Mouse (Mus musculus): ENCODE measurements at regions not wholly inside any gene's neighbourhood (a gene's known extent, or its start where the extent isn't known, plus 50 kb on each side); places are given as distances from the start of the nearest gene placed in this dataset.
"Not testable (repeated sequence)": the region's sequence is repeated elsewhere in the genome, so short reads cannot be mapped to it uniquely, and the experiment has no call there.

DNA sequence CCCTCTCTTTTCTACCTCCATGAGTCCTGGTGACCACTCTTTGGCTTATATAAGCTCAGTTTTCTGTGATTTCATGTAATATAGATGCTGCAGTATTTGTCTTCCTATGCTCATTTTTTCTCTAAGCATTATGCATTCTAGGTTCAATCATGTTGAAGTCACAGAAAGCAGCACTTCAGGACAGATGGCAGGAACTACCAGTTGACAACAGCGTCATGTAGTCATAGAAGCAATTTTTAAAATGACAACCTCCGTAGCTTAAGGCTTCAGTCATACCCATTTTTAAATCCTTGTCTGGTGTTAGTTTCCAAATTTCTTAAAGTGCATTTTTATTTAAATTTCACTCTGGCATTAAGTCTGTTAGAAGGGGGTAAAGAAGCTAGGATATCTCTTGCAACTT lies 740.2 kb downstream of the Kcna4 start:
- no peak for DNase-seq (ENCODE audit: extremely low spot score in 1 of 2, low spot score in 1 of 2)

GRCm38 (mm10) chr2:108032301-108033013 lies 742.0 kb downstream of the Kcna4 start:
- DNase-seq (ENCODE audit: extremely low spot score in 1 of 2, low spot score in 1 of 2), result no peak

DNA sequence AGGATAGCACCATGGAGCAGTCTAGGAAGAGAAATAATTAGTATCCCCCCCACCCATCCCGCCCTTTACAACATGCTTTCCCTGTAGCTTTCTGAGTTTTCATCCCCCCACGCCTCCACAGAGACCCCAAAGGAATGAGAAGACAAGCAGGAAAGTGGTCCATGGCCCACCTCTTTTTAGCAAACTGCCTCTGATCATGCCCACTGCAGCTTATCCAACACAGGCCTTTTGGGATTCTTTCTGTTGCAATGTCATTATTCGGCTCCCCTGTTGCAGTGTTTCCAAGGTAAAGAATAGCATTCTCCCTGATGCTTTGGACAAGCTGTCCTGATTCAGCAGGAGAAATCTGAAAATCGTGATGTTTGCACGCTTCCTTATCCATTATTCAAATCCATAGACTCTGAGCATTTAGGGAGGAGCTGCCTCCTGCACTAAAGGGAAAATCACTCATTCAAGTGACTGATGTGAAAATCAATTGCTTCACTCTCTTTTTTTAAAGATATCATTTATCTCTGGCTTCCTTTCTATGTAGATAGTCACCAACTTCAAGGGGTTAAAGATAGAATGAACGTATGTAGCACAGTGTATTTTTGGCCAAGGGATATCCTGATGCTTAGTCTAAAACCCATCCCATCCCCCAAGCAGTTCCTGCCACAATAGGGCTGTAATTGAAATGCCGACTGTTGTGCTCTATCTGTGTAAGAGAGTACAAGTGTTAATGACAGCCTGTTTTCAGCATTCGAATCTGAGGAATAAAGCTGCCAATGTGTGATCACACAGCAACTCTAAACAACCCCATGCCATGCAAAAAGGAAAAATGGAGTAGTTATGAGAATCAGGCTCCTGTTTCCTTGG lies 743.1 kb downstream of the Kcna4 start:
- DNase-seq (ENCODE audit: extremely low spot score in 1 of 2, low spot score in 1 of 2), result no peak

- DNase-seq (ENCODE audit: extremely low spot score in 1 of 2, low spot score in 1 of 2), result no peak
Measured at GRCm38 (mm10) chr2:108034882-108035281, 744.4 kb downstream of the Kcna4 start.

DNA sequence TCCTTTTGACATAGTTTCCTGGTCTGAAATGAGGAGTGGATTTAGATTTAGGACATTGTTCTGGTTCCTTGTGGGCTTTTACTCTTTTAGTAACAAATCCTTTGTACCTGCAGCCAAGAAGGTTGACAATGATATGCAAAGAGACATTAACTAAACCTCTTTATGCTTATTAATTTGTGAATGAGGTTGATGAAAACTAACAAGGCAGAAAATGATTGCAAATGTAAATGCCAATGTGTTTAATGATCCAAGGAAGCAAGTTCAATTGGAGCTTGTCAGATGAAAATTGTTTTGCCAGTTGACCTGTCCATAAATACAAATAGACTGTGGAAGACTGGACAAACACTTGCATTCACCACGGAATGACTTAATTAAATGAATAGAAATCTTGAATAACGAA lies 751.6 kb downstream of the Kcna4 start:
- DNase-seq (ENCODE audit: extremely low spot score in 1 of 2, low spot score in 1 of 2), result no peak

GRCm38 (mm10) chr2:108044885-108045284 lies 754.4 kb downstream of the Kcna4 start:
- no peak for DNase-seq (ENCODE audit: extremely low spot score in 1 of 2, low spot score in 1 of 2)

DNA sequence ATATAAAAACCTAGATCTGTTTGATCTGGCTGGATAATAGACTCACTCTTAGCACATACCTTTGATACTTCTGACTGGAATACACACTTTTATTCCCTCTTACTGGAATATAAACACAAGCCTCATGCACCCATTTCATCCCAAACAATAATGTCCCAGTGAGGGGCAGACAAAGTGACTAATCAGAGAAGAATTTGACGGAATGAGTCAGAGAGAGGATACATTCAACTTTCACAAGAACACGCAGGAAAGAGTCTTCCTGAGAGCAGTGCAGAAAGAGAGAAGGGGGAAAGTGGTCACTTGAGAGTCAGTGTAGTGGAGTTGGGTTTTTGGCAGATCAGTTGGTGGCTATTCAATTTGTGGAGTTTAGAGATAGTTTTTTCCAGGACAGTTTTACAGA lies 755.6 kb downstream of the Kcna4 start:
- no peak for DNase-seq (ENCODE audit: extremely low spot score in 1 of 2, low spot score in 1 of 2)

GRCm38 (mm10) chr2:108062751-108063150 lies 772.3 kb downstream of the Kcna4 start:
- DNase-seq (ENCODE audit: extremely low spot score in 1 of 2, low spot score in 1 of 2), result not testable (repeated sequence)

GRCm38 (mm10) chr2:108083911-108084310 lies 793.5 kb downstream of the Kcna4 start:
- no peak for DNase-seq (ENCODE audit: extremely low spot score in 1 of 2, low spot score in 1 of 2)

- no peak for DNase-seq (ENCODE audit: extremely low spot score in 1 of 2, low spot score in 1 of 2)
Measured at GRCm38 (mm10) chr2:108090266-108090665, 799.8 kb downstream of the Kcna4 start.

- DNase-seq (ENCODE audit: extremely low spot score in 1 of 2, low spot score in 1 of 2), result no peak
Measured at GRCm38 (mm10) chr2:108097026-108097425, 806.6 kb downstream of the Kcna4 start.

DNA sequence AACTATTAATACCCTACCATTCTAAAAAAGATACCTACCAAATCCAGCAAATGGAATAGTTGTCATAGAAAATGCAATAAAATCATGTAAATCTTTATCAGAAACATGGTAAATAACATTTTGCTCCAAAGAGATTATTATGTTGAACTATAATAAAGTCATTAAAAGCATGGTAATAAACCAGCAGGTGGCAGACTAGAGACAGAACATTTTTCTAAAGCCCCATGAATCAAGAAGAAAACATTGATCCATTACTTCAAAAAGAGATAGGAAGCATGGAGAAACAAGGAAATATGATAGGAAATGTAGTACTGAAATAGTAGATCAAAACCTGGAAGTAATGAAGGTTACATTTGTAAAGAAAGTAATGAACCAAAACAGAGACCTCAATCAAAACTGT lies 819.7 kb downstream of the Kcna4 start:
- no peak for DNase-seq (ENCODE audit: extremely low spot score in 1 of 2, low spot score in 1 of 2)

DNA sequence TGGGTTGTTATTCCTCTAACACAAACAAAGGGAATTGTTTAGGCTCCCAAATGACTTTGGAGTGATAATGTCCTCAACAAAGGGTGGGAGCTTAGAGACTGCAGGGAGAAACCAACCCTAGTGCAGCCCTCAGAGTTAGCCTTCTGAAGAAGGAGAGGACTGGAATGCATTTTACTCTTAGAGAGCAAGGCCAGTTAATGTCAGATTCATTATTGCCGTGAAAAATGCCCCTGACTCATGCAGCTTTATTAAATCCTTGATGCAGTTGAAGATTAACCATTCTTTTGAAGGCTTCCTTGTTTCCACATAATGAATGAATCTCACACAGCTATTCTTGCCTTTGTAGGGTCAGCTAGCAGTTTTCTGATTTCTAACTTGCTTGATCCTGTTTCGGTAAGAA lies 855.3 kb downstream of the Kcna4 start:
- no peak for DNase-seq (ENCODE audit: extremely low spot score in 1 of 2, low spot score in 1 of 2)

- no peak for DNase-seq (ENCODE audit: extremely low spot score in 1 of 2, low spot score in 1 of 2)
Measured at GRCm38 (mm10) chr2:108148221-108148620, 857.8 kb downstream of the Kcna4 start.

- no peak for DNase-seq (ENCODE audit: extremely low spot score in 1 of 2, low spot score in 1 of 2)
Measured at GRCm38 (mm10) chr2:108156189-108156588, 865.8 kb downstream of the Kcna4 start.

GRCm38 (mm10) chr2:108157731-108158130 lies 867.3 kb downstream of the Kcna4 start:
- no peak for DNase-seq (ENCODE audit: extremely low spot score in 1 of 2, low spot score in 1 of 2)

GRCm38 (mm10) chr2:108158311-108158710 lies 867.9 kb downstream of the Kcna4 start:
- no peak for DNase-seq (ENCODE audit: extremely low spot score in 1 of 2, low spot score in 1 of 2)

DNA sequence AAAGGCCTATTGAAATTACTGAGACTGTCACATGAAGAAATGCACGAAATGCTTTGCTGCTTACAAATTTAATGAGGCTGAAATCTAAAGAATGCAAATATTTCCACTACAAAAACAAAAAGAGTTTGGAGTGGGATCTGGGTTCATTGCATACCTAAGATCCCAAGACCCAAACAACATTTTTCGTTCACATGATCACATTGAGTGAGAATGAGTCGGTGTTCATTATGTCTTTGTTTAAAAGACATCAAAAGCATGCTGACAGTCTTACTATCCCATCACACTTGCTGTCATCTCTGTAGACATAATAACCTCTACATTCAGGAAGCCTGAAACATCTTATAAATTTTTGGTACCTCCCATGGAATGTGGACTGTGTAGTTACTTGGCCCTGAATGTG lies 870.4 kb downstream of the Kcna4 start:
- no peak for DNase-seq (ENCODE audit: extremely low spot score in 1 of 2, low spot score in 1 of 2)

GRCm38 (mm10) chr2:108165085-108165484 lies 874.6 kb downstream of the Kcna4 start:
- DNase-seq (ENCODE audit: extremely low spot score in 1 of 2, low spot score in 1 of 2), result no peak

Data from layer of hippocampus, postnatal 25 days (tissue).